Mouse (Mus musculus): ENCODE results near the gene Insl5.

- no peak for TF ChIP-seq CHD2 (IDR thresholded peaks at IDR 0.05; ENCODE audit: low read depth, low read length)
- TF ChIP-seq ZNF384 (IDR thresholded peaks at IDR 0.05; ENCODE audit: low read depth, low read length): no peak
Measured at GRCm38 (mm10) chr4:102987325-102987724, 39.3 kb downstream of the Insl5 start.

Measured in ES-E14 (cell line).